Mouse (Mus musculus) 416B (cell line): ENCODE measurements around the gene Omg.
A peak's percentile ranks its signal among the peaks of the same experiment; 100 is the strongest.

Experiments
- DNase-seq: peaks from one replicate; pipeline ENCODE4 v3.0.0; 2011; ENCODE audit warnings: low read depth

The Omg gene

GRCm38 (mm10) chr11:79503845-79504244 is at the start of gene Omg:
TSS of gene Omg (minus strand) at chr11:79504084.
- DNase-seq = no peak

- DNase-seq = no peak
Observed at GRCm38 (mm10) chr11:79552622-79553021, 48.7 kb upstream of the Omg start.

- no peak for DNase-seq
Observed at GRCm38 (mm10) chr11:79536293-79536692, 32.4 kb upstream of the Omg start.

- peak; percentile 63 for DNase-seq
Observed at GRCm38 (mm10) chr11:79535554-79535953, 31.7 kb upstream of the Omg start.

- peak; percentile 36 for DNase-seq
Observed at GRCm38 (mm10) chr11:79533950-79534690, 30.2 kb upstream of the Omg start.

GRCm38 (mm10) chr11:79533311-79533710 is 29.4 kb upstream of the Omg start:
- no peak for DNase-seq

GRCm38 (mm10) chr11:79531485-79531884 is 27.6 kb upstream of the Omg start:
- no peak for DNase-seq

- no peak for DNase-seq
Observed at GRCm38 (mm10) chr11:79530774-79531173, 26.9 kb upstream of the Omg start.

- DNase-seq = peak; percentile 97
Observed at GRCm38 (mm10) chr11:79530333-79530761, 26.5 kb upstream of the Omg start, which contains the start of the genes Evi2 and Evi2a. TSS of gene Evi2 (minus strand) at chr11:79530589. TSS of gene Evi2a (minus strand) at chr11:79530609.

- no peak for DNase-seq
Observed at GRCm38 (mm10) chr11:79529736-79530135, 25.9 kb upstream of the Omg start.

- DNase-seq = no peak
Observed at GRCm38 (mm10) chr11:79529226-79529625, 25.3 kb upstream of the Omg start.

- no peak for DNase-seq
Observed at GRCm38 (mm10) chr11:79528601-79529000, 24.7 kb upstream of the Omg start.

- peak; percentile 88 for DNase-seq
Observed at GRCm38 (mm10) chr11:79527739-79528384, 24.0 kb upstream of the Omg start.

GRCm38 (mm10) chr11:79527015-79527738 is 23.3 kb upstream of the Omg start:
- DNase-seq = no peak

- DNase-seq = no peak
Observed at GRCm38 (mm10) chr11:79526549-79526948, 22.7 kb upstream of the Omg start.

GRCm38 (mm10) chr11:79524310-79524575 is 20.4 kb upstream of the Omg start:
- DNase-seq = no peak

- peak; percentile 93 for DNase-seq
Observed at GRCm38 (mm10) chr11:79523560-79524309, 19.9 kb upstream of the Omg start, which contains the start of gene Evi2b. TSS of gene Evi2b (minus strand) at chr11:79523762.

GRCm38 (mm10) chr11:79522944-79523343 is 19.1 kb upstream of the Omg start:
- peak; percentile 41 for DNase-seq

- peak; percentile 72 for DNase-seq
Observed at GRCm38 (mm10) chr11:79521930-79522329, 18.0 kb upstream of the Omg start.

- DNase-seq = peak; percentile 41
Observed at GRCm38 (mm10) chr11:79520772-79521171, 16.9 kb upstream of the Omg start.

GRCm38 (mm10) chr11:79519878-79520291 is 16.0 kb upstream of the Omg start:
- peak; percentile 96 for DNase-seq

GRCm38 (mm10) chr11:79519299-79519698 is 15.4 kb upstream of the Omg start:
- no peak for DNase-seq
